Mouse (Mus musculus) erythroid progenitor cell, adult 5-6 weeks (primary cell): Measurements from ENCODE around the gene Rdh9. TPM values are rescaled to one million over a fixed set of nuclear protein-coding genes. Genes with fewer than 3 reads are reported as not detected.
"Not testable (repeated sequence)": the region's sequence is repeated elsewhere in the genome, so short reads cannot be mapped to it uniquely, and the experiment has no call there.

ENCODE experiments used
- ATAC-seq: replicated peaks from 2 replicates; pipeline ENCODE4 v1.8.0; 2016; ENCODE audit warnings: moderate number of reproducible peaks, mild to moderate bottlenecking, moderate TSS enrichment, inconsistent platforms; ENCODE audit not compliant: poor library complexity, low FRiP score, severe bottlenecking
- total RNA-seq, 2 experiments: library from RNA; stranded (forward) in 1 of 2; stranded (reverse) in 1 of 2; fragments of 150-400 nt in 1 of 2; fragments of 186-747, 209-891 nt in 1 of 2; gene quantifications; 2 replicates each; pipeline versions ENCODE4 v1.2.3 to v1.2.4; 2015 to 2017; ENCODE audit warnings: low replicate concordance in 2 of 2

The Rdh9 gene
- total RNA-seq, 2 experiments from 2014 or later: not detected

DNA sequence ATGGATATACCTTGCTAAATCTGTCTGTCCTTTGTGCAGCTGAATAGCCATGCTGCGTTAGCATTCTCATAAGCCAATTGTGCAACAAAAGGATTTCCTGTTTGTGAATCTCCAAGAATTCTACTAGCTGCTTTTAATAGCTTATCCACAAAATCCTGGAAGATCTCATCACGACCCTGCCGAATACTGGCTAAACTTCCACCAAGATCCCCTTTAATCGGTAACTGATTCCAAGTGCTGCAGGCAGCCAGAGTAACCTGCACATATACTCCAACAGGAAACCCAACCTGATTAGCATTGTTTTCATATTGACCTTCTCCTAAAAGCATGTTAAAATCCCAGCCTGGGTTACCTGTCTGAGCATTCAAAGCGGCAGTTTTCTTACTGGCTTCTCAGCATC, 59.1 kb downstream of the Rdh9 start:
- ATAC-seq: no peak

DNA sequence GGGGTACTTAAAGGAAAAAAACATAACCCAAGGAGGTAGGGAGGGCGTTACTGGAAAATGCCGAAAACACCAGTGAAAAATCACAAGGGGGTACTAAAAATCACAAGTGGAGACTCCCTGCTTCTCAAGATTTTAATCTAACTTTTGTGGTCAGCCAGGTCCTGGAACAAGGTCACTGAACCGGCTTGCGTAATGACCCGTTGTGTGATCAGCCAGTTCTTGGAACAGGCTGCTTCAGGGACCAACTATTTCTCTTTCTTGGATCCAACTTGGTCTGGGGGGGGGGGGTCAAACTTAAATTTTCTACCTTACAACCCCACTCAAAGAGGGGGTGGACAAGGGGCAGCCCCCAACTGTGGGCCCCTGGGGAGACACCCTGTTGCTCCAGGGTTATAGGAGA, 61.6 kb downstream of the Rdh9 start:
- not testable (repeated sequence) for ATAC-seq

DNA sequence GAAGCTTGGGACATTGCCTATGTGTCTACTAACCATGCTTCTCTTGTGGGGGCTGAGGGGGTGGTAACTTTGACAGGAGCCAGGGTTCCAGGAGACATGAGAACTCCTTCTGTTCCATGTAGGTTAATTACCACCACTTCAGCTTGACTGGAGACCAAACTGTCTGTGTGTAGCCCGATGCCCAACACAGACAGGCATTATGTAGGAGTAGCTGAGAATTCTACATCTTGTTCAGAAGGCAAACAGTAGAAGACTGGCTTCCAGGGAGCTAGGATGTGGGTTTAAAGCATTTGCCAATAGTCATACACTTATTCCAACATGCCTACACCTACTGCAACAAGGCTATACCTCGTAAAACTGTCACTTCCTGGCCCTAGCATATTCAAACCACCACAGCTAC, 62.4 kb downstream of the Rdh9 start:
- ATAC-seq: no peak

DNA sequence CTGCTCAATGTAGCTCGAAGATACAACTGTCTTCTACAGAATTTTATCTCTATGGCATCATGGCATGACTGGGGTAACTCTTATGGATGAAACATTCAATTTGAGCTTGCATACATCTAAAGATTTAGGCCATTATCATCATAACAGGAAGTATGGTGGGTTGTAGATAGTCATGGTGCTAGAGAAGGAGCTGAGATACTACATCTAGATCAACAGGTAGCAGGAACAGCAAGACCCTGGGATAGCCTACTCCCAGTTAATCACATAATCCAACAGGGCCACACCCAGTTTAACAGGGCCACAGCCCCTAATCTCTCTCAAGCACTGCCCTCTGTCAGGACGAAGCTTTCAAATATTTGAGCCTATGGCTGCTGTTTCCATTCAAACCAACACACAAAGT, 64.6 kb downstream of the Rdh9 start:
- no peak for ATAC-seq

Other genes starting within 250 kb of the Rdh9 start
- not detected in 2 replicates for gene Nxph4, start 241.8 kb upstream of the Rdh9 start, total RNA-seq (2015; ENCODE audit: low replicate concordance)
- gene Nxph4, start 241.8 kb upstream of the Rdh9 start, total RNA-seq (2017; ENCODE audit: low replicate concordance): not detected in 2 replicates
- 19.7 and 21.6 TPM in 2 replicates for gene Lrp1, start 155.2 kb upstream of the Rdh9 start, total RNA-seq (2015; ENCODE audit: low replicate concordance)
- 11.5 and 13.1 TPM in 2 replicates for gene Lrp1, start 155.2 kb upstream of the Rdh9 start, total RNA-seq (2017; ENCODE audit: low replicate concordance)
- gene Stat6, start 133.4 kb upstream of the Rdh9 start, total RNA-seq (2015; ENCODE audit: low replicate concordance): 11.5 and 26.8 TPM in 2 replicates
- gene Stat6, start 133.4 kb upstream of the Rdh9 start, total RNA-seq (2017; ENCODE audit: low replicate concordance): 11.3 and 16.6 TPM in 2 replicates
- 73.5 and 83.4 TPM in 2 replicates for gene Nemp1, start 109.5 kb upstream of the Rdh9 start, total RNA-seq (2015; ENCODE audit: low replicate concordance)
- 69.6 and 83.2 TPM in 2 replicates for gene Nemp1, start 109.5 kb upstream of the Rdh9 start, total RNA-seq (2017; ENCODE audit: low replicate concordance)
- gene Nab2, start 107.8 kb upstream of the Rdh9 start, total RNA-seq (2015; ENCODE audit: low replicate concordance): 2.5 TPM in 1 of 2 replicates, not detected in the other
- gene Nab2, start 107.8 kb upstream of the Rdh9 start, total RNA-seq (2017; ENCODE audit: low replicate concordance): 1.7 and 3.1 TPM in 2 replicates
- gene Myo1a, start 71.2 kb upstream of the Rdh9 start, total RNA-seq (2015; ENCODE audit: low replicate concordance): 0.84 TPM in 1 of 2 replicates, not detected in the other
- gene Myo1a, start 71.2 kb upstream of the Rdh9 start, total RNA-seq (2017; ENCODE audit: low replicate concordance): 2.3 and 3.5 TPM in 2 replicates
- gene Tac2, start 51.9 kb upstream of the Rdh9 start, total RNA-seq (2015; ENCODE audit: low replicate concordance): 51.1 and 56.6 TPM in 2 replicates
- gene Tac2, start 51.9 kb upstream of the Rdh9 start, total RNA-seq (2017; ENCODE audit: low replicate concordance): 20.4 and 22.6 TPM in 2 replicates
- gene Zbtb39, start 36.8 kb upstream of the Rdh9 start, total RNA-seq (2015; ENCODE audit: low replicate concordance): 0.72 and 2.9 TPM in 2 replicates
- gene Zbtb39, start 36.8 kb upstream of the Rdh9 start, total RNA-seq (2017; ENCODE audit: low replicate concordance): 1.3 TPM in 1 of 2 replicates, not detected in the other
- not detected in 2 replicates for gene Gpr182, start 24.7 kb upstream of the Rdh9 start, total RNA-seq (2015; ENCODE audit: low replicate concordance)
- not detected in 2 replicates for gene Gpr182, start 24.7 kb upstream of the Rdh9 start, total RNA-seq (2017; ENCODE audit: low replicate concordance)
- not detected in 2 replicates for gene Rdh1, start 16.7 kb upstream of the Rdh9 start, total RNA-seq (2015; ENCODE audit: low replicate concordance)
- gene Rdh1, start 16.7 kb upstream of the Rdh9 start, total RNA-seq (2017; ENCODE audit: low replicate concordance): not detected in 2 replicates
- not detected in 2 replicates for gene Rdh16f1, start 16.6 kb upstream of the Rdh9 start, total RNA-seq (2015; ENCODE audit: low replicate concordance)
- not detected in 2 replicates for gene Rdh16f1, start 16.6 kb upstream of the Rdh9 start, total RNA-seq (2017; ENCODE audit: low replicate concordance)
- not detected in 2 replicates for gene Rdh16, start 24.8 kb downstream of the Rdh9 start, total RNA-seq (2015; ENCODE audit: low replicate concordance)
- not detected in 2 replicates for gene Rdh16, start 24.8 kb downstream of the Rdh9 start, total RNA-seq (2017; ENCODE audit: low replicate concordance)
- not detected in 2 replicates for gene Rdh19, start 73.5 kb downstream of the Rdh9 start, total RNA-seq (2015; ENCODE audit: low replicate concordance)
- not detected in 2 replicates for gene Rdh19, start 73.5 kb downstream of the Rdh9 start, total RNA-seq (2017; ENCODE audit: low replicate concordance)
- gene Rdh16f2, start 90.1 kb downstream of the Rdh9 start, total RNA-seq (2015; ENCODE audit: low replicate concordance): not detected in 2 replicates
- gene Rdh16f2, start 90.1 kb downstream of the Rdh9 start, total RNA-seq (2017; ENCODE audit: low replicate concordance): not detected in 2 replicates
- not detected in 2 replicates for gene Rdh7, start 112.4 kb downstream of the Rdh9 start, total RNA-seq (2015; ENCODE audit: low replicate concordance)
- gene Rdh7, start 112.4 kb downstream of the Rdh9 start, total RNA-seq (2017; ENCODE audit: low replicate concordance): not detected in 2 replicates
- gene Sdr9c7, start 122.1 kb downstream of the Rdh9 start, total RNA-seq (2015; ENCODE audit: low replicate concordance): not detected in 2 replicates
- not detected in 2 replicates for gene Sdr9c7, start 122.1 kb downstream of the Rdh9 start, total RNA-seq (2017; ENCODE audit: low replicate concordance)
- not detected in 2 replicates for gene Hsd17b6, start 231.2 kb downstream of the Rdh9 start, total RNA-seq (2015; ENCODE audit: low replicate concordance)
- gene Hsd17b6, start 231.2 kb downstream of the Rdh9 start, total RNA-seq (2017; ENCODE audit: low replicate concordance): not detected in 2 replicates
- gene Prim1, start 238.8 kb downstream of the Rdh9 start, total RNA-seq (2015; ENCODE audit: low replicate concordance): 144 and 177 TPM in 2 replicates
- gene Prim1, start 238.8 kb downstream of the Rdh9 start, total RNA-seq (2017; ENCODE audit: low replicate concordance): 110 and 170 TPM in 2 replicates